Comparison of ENCODE assay signal across 8 mouse cellular contexts in the genomic region with DNA sequence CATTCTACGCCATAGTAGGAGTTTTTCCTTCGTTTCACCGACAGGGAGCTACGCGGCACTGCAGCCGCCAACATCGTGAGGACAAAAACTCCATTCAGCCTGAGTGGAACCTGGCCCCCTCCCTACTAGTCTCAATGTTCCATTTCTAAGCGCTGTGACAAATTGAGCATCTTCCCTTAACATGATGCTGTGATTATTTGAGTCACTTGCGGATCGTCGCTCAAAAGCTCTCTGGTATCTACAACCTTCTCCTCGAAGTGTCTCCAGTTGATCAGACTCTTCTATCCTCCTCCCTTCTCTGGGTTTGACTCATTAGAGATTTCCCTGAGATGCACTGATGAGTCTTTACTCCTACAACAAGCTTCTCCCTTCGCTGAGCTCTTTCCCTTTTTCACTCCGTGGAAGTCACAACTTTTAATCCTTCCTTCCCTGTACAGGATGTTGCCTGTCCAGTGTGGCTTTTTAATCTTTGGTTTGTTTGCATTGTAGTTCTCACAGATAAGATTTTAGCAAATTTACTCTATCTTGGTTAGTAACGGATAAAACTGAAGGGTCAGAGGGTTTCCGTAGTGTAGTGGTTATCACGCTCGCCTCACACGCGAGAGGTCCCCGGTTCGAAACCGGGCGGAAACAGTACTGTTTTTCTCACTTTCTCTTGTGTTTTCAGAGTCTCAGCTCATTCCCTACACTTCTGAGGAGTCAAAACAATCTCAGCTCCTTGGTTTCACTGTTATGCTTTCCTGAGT.
DNase-seq lines count a peak whose midpoint lies in the region; ATAC-seq lines count a peak whose summit lies in the region.

No protein-coding gene starts in this region.

- H3K27ac ChIP-seq in heart, embryonic 14.5 days (replicated peaks in 1 of 2; ENCODE audit: control insufficient read depth in 1 of 2, insufficient read depth in 1 of 2, low read depth in 2 of 2, low read length in 2 of 2), result no peak overlapping the region
- H3K27ac ChIP-seq in intestine, embryonic 15.5 days, result no peak overlapping the region
- no peak overlapping the region for H3K27ac ChIP-seq in neural tube, embryonic 11.5 days (ENCODE audit: low read depth, low read length)

- H3K27me3 ChIP-seq in heart, embryonic 14.5 days (ENCODE audit: control insufficient read depth, insufficient read depth, low read length), result peaks cover 48% of the 10 kb centered on the region
- H3K27me3 ChIP-seq in intestine, embryonic 15.5 days (replicated peaks), result peaks cover 28% of the 10 kb centered on the region
- H3K27me3 ChIP-seq in neural tube, embryonic 11.5 days (ENCODE audit: control insufficient read depth, insufficient read depth, low read length), result peaks cover 15% of the 10 kb centered on the region

- no peaks in the 10 kb centered on the region for H3K36me3 ChIP-seq in heart, embryonic 14.5 days (ENCODE audit: control insufficient read depth, insufficient read depth, low read length)
- no peaks in the 10 kb centered on the region for H3K36me3 ChIP-seq in intestine, embryonic 15.5 days
- H3K36me3 ChIP-seq in neural tube, embryonic 11.5 days (ENCODE audit: control insufficient read depth, insufficient read depth, low read length), result no peaks in the 10 kb centered on the region

- no peaks in the 10 kb centered on the region for H3K9me3 ChIP-seq in heart, embryonic 14.5 days (ENCODE audit: control insufficient read depth, low read length)
- no peaks in the 10 kb centered on the region for H3K9me3 ChIP-seq in intestine, embryonic 15.5 days
- no peaks in the 10 kb centered on the region for H3K9me3 ChIP-seq in neural tube, embryonic 11.5 days (ENCODE audit: control insufficient read depth, low read length)

- WGBS in heart, embryonic 14.5 days, result 3% methylated on average over 24 of the region's 24 CpGs
- 4% methylated on average over 24 of the region's 24 CpGs for WGBS in intestine, embryonic 15.5 days
- under 1% methylated on average over 24 of the region's 24 CpGs for WGBS in neural tube, embryonic 11.5 days

- intact Hi-C loops in heart, postnatal 10 days (cut with DNase I), result no loop called here

- peak overlapping the region; percentile 26 to 37 for H3K4me3 ChIP-seq in heart, embryonic 14.5 days (ENCODE audit: control insufficient read depth in 1 of 2, insufficient read depth in 1 of 2, low read depth in 1 of 2, low read length in 2 of 2)
- peak overlapping the region; percentile 27 for H3K4me3 ChIP-seq in intestine, embryonic 15.5 days (replicated peaks)
- H3K4me3 ChIP-seq in neural tube, embryonic 11.5 days (ENCODE audit: low read depth, low read length), result peak overlapping the region; percentile 26

- H3K4me1 ChIP-seq in heart, embryonic 14.5 days (ENCODE audit: control insufficient read depth in 2 of 2, insufficient read depth in 2 of 2, low read length in 2 of 2), result peaks cover 0 to 5% of the 10 kb centered on the region in 2 experiments; a peak in 3 of 4 replicates
- 0 out of 2 replicates have a peak, but pooled peaks cover 3% of the 10 kb centered on the region for H3K4me1 ChIP-seq in intestine, embryonic 15.5 days (replicated peaks)
- no peaks in the 10 kb centered on the region for H3K4me1 ChIP-seq in neural tube, embryonic 11.5 days (ENCODE audit: control insufficient read depth, insufficient read depth, low read length)

- DNase-seq in heart, postnatal 10 days, result no peak
- DNase-seq in A20 (ENCODE audit: low read depth, low spot score), result peak; percentile 74
- peak; percentile 94 for DNase-seq in embryo, embryonic 10.5 days (ENCODE audit: low spot score)
- DNase-seq in neural tube, embryonic 11.5 days (ENCODE audit: low spot score), result peak; percentile 68
- DNase-seq in adrenal gland, adult 2 months, result no peak
- DNase-seq in adrenal gland, adult 18-20 months (ENCODE audit: low spot score in 2 of 2), result no peak

- no peak for ATAC-seq in heart, embryonic 14.5 days (ENCODE audit: insufficient number of reproducible peaks, insufficient read depth, low FRiP score, low read depth)
- ATAC-seq in intestine, embryonic 15.5 days, result peak; percentile 53
- ATAC-seq in neural tube, embryonic 11.5 days (ENCODE audit: insufficient read depth, low FRiP score, low TSS enrichment), result peak; percentile 46

- no peak overlapping the region for H3K9ac ChIP-seq in heart, embryonic 14.5 days (ENCODE audit: low read length)
- no peak overlapping the region for H3K9ac ChIP-seq in intestine, embryonic 15.5 days
- peak overlapping the region; percentile 26; the same call in 1 of the 2 replicates for H3K9ac ChIP-seq in neural tube, embryonic 11.5 days (ENCODE audit: low read length)

- peak overlapping the region; percentile 59 for H3K4me2 ChIP-seq in heart, embryonic 14.5 days (ENCODE audit: low read length)
- peak overlapping the region; percentile 54 for H3K4me2 ChIP-seq in intestine, embryonic 15.5 days (replicated peaks)
- peak overlapping the region; percentile 43 for H3K4me2 ChIP-seq in neural tube, embryonic 11.5 days (ENCODE audit: low read depth)

Comparison
In these comparisons a context has a peak if more than half of its experiments do, and no peak if none do; other contexts are left out.
1. DNase-seq: peak in A20 (single experiment), embryo, embryonic 10.5 days (single experiment) and neural tube, embryonic 11.5 days (single experiment); none in heart, postnatal 10 days (0 of 2), adrenal gland, adult 2 months (single experiment) and adrenal gland, adult 18-20 months (0 of 2).
2. Peak in every context shown above with its lines, with median percentiles within 50 percentile points of each other: H3K4me2 ChIP-seq and H3K4me3 ChIP-seq.